Mouse (Mus musculus) sigmoid colon, adult 10 weeks (tissue): ENCODE measurements around the gene Mtfmt. TPM values are rescaled to one million over a fixed set of nuclear protein-coding genes. Genes with fewer than 3 reads are reported as not detected.

Experiments used
- polyA plus RNA-seq: library from polyadenylated mRNA; stranded (reverse); fragments of 350-450 nt; fragmentation: Illumina TruSeq; extraction: RNeasy Lipid Tissue Mini Kit (QIAGEN cat#74804); gene quantifications from one replicate; pipeline ENCODE4 v1.2.3, GENCODE M21; 2014; ENCODE audit warnings: low read depth, low replicate concordance

Gene Mtfmt
- 27.8 TPM for polyA plus RNA-seq

DNA sequence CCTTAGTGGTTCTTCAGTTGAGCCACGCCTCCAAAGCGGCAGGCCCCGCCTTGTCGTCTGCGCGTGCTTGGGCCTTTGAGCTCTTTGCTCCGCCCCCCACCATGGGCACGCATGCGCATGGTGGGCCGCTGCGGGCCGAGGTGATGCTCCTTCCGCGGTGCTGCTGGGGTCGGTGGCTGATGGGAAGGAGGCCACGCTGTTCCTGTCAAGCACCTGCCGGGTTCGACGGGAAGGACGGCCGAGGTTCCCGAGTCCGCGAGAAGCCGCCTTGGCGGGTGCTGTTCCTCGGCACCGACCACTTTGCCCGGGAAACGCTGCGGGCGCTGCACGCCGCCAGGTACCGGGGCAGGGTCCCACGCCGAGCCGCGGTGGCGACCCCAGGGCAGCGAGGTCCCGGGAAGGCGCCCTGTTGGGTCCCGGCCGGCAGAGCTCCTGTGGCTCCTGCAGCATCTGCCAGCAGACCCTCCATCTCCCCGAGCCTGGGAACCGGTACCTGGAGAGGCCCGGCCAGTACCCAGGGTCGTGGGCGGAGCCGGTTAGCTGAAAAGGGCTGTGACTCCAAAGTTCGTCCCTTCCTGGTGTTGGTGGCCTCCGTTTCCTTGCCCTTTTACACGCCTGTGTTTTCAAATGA, at the start of gene Mtfmt:
Gene Mtfmt (plus strand): TSS at position 112 of the 631 bp plus-strand sequence.

DNA sequence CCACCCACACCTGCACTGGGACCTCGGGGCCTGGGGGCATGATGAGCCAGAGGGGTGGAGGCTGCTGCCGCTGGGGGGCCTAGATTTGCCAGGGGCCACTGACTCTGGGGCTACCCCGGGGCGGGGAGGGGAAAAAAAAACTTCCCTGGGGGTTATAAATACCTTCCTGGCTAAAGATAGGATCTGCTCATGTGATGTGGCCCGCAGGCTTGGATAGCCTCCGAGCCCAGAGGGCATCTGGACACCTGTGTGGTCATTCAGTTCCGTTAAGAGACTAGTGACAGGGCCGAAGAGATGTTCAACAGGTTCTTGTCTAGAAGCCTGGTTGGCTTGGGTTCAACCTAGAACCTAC, 44.0 kb upstream of the Mtfmt start, which contains the start of gene Kbtbd13:
Gene Kbtbd13 (minus strand): TSS at position 40 of the 352 bp plus-strand sequence.

DNA sequence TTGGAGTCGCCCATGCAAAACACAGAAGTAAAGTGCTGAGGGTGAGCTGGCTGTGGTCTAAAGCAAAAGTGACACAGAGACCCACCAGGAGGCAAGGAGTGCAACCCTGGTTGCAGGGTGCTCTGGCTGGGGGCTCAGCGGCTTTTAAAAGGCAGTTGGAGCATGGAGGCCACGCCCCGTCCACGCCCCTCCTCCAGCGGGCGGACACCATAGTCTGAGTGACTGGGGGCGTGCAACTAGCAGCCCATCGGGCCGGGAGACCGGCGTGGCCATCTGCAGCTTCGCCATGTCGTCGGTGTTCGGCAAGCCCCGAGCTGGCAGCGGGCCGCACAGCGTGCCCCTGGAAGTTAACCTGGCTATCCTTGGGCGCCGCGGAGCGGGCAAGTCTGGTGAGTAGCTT, 37.3 kb upstream of the Mtfmt start, which contains the start of gene Rasl12:
Gene Rasl12 (plus strand): TSS at position 228 of the 400 bp plus-strand sequence.

DNA sequence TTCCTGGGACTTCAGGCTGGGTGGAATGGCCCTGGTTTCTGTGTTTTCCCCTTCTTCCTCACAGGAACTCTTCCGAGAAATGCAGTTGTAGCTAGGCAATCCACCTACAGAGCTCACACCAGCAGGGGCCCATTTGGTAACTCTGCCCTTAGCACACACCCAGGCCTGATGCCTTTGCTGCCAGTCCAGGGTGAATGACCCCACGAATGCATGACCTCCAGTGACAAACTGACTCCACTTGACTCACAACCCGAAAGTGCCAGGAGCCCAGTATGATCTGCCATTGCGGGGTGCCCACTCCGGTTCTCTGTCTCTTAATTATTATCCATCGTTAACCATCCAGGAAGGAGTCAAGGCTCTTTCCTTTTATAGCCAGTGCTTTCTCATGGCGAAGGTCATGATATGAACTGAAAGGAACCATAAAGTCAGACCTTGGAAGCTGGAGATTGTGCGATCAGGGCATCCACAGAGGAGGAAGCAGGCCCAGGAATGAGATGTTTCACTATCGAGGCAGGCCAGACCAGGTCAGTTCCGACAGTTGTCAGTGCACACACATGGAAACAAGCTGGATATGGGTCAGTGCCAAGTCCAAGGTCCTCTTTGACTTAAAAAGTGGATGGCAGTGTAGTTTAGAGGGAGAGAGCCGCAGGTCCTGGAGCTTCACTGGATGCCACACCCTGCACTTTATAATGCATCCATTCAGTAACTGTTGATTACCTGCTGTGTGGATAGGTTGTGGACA, 12.7 kb upstream of the Mtfmt start, which contains the start of gene Slc51b:
Gene Slc51b (minus strand): TSS at position 196 of the 742 bp plus-strand sequence.

DNA sequence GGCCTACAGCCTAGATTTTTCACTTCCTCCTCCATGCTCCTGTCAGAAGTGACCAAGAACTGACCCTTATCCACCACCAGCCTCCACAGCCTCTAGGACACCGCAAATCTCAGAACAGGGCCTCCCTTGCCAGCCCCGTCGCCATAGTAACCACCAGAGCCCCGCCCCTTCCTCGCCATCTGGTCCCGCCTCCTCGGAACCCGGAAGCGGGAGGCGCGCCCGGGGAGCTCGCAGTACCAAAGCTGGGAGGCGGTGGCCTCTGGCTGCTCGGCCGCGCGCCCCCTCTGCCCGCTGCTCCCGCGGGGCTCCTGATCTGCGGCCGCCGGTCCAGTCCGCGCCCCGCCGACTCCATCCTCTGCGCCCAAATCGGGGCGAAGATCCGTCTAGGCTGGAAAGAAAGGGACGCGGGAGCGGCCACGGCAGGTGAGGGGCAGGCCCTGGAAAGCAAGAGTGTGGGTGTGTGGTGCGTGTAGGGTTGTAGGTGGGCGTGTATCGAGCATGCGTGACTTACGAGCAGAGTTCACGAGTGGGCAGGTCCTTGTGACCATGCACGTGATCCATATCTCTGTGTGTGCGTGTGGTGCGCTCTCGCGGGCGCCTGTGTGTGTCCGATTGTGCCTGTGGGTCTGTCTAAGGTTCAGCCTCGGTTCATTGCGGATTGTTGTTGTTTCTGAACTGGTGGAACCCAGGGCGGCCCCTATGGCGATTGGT, 25.3 kb downstream of the Mtfmt start, which contains the start of gene Spg21:
Gene Spg21 (plus strand): TSS at position 216 of the 711 bp plus-strand sequence.

Other genes with a start within 250 kb of the Mtfmt start
- 8.5 TPM for gene Parp16, start 240.4 kb upstream of the Mtfmt start, polyA plus RNA-seq
- 7.9 TPM for gene Cilp, start 170.6 kb upstream of the Mtfmt start, polyA plus RNA-seq
- 98.3 TPM for gene Clpx, start 141.5 kb upstream of the Mtfmt start, polyA plus RNA-seq
- 11.3 TPM for gene Pdcd7, start 89.7 kb upstream of the Mtfmt start, polyA plus RNA-seq
- gene Ubap1l, start 74.7 kb upstream of the Mtfmt start, polyA plus RNA-seq: not detected
- 0.28 TPM for gene Kbtbd13, start 44.1 kb upstream of the Mtfmt start, polyA plus RNA-seq
- gene Rasl12, start 37.3 kb upstream of the Mtfmt start, polyA plus RNA-seq: 2.4 TPM
- 25.8 TPM for gene Slc51b, start 12.8 kb upstream of the Mtfmt start, polyA plus RNA-seq
- gene Spg21, start 25.2 kb downstream of the Mtfmt start, polyA plus RNA-seq: 103 TPM
- gene Ankdd1a, start 84.4 kb downstream of the Mtfmt start, polyA plus RNA-seq: not detected
- gene Plekho2, start 144.3 kb downstream of the Mtfmt start, polyA plus RNA-seq: 0.66 TPM
- 1.2 TPM for gene Pif1, start 151.4 kb downstream of the Mtfmt start, polyA plus RNA-seq
- 11.6 TPM for gene Rbpms2, start 193.9 kb downstream of the Mtfmt start, polyA plus RNA-seq
- 44.7 TPM for gene Oaz2, start 232.2 kb downstream of the Mtfmt start, polyA plus RNA-seq